Mouse (Mus musculus): ENCODE data around the gene Daglb. TPM values are rescaled to one million over a fixed set of nuclear protein-coding genes. Genes with fewer than 3 reads are reported as not detected.

Daglb gene
- total RNA-seq, 2 experiments from 2014 or later: 10.3 to 15.7 TPM

- no peak for ATAC-seq (replicated peaks; ENCODE audit: low FRiP score, low TSS enrichment, poor library complexity, severe bottlenecking)
Measured at GRCm38 (mm10) chr5:143552911-143553310, 88.5 kb downstream of the Daglb start.

GRCm38 (mm10) chr5:143555233-143555632 is 90.8 kb downstream of the Daglb start:
- ATAC-seq (replicated peaks; ENCODE audit: low FRiP score, low TSS enrichment, poor library complexity, severe bottlenecking): no peak

Other genes with a start within 250 kb of the Daglb start
- gene Spdye4a, start 237.7 kb upstream of the Daglb start, total RNA-seq (2014; fragmentation: Nextera tagmentation): not detected in 2 replicates
- not detected in 2 replicates for gene Spdye4a, start 237.7 kb upstream of the Daglb start, total RNA-seq (2017)
- gene Zfp12, start 229.4 kb upstream of the Daglb start, total RNA-seq (2014; fragmentation: Nextera tagmentation): 12.6 and 15.6 TPM in 2 replicates
- gene Zfp12, start 229.4 kb upstream of the Daglb start, total RNA-seq (2017): 10.6 and 17.4 TPM in 2 replicates
- 3.5 and 4.4 TPM in 2 replicates for gene Zfp316, start 194.6 kb upstream of the Daglb start, total RNA-seq (2014; fragmentation: Nextera tagmentation)
- gene Zfp316, start 194.6 kb upstream of the Daglb start, total RNA-seq (2017): 2.8 and 3.7 TPM in 2 replicates
- gene Zfp853, start 171.0 kb upstream of the Daglb start, total RNA-seq (2014; fragmentation: Nextera tagmentation): not detected in 2 replicates
- not detected in 2 replicates for gene Zfp853, start 171.0 kb upstream of the Daglb start, total RNA-seq (2017)
- gene E130309D02Rik, start 149.2 kb upstream of the Daglb start, total RNA-seq (2014; fragmentation: Nextera tagmentation): 60.6 and 64.4 TPM in 2 replicates
- gene E130309D02Rik, start 149.2 kb upstream of the Daglb start, total RNA-seq (2017): 10.5 and 23.6 TPM in 2 replicates
- 70.6 and 74.5 TPM in 2 replicates for gene Zdhhc4, start 135.3 kb upstream of the Daglb start, total RNA-seq (2014; fragmentation: Nextera tagmentation)
- 23.2 and 40.8 TPM in 2 replicates for gene Zdhhc4, start 135.3 kb upstream of the Daglb start, total RNA-seq (2017)
- not detected in 2 replicates for gene Grid2ip, start 107.2 kb upstream of the Daglb start, total RNA-seq (2014; fragmentation: Nextera tagmentation)
- gene Grid2ip, start 107.2 kb upstream of the Daglb start, total RNA-seq (2017): not detected in 2 replicates
- 50.5 and 62.6 TPM in 2 replicates for gene Kdelr2, start 60.7 kb upstream of the Daglb start, total RNA-seq (2014; fragmentation: Nextera tagmentation)
- gene Kdelr2, start 60.7 kb upstream of the Daglb start, total RNA-seq (2017): 70.8 and 84.3 TPM in 2 replicates
- gene Rac1, start 63.5 kb downstream of the Daglb start, total RNA-seq (2014; fragmentation: Nextera tagmentation): 140 and 211 TPM in 2 replicates
- 64.1 and 110 TPM in 2 replicates for gene Rac1, start 63.5 kb downstream of the Daglb start, total RNA-seq (2017)
- 117 and 124 TPM in 2 replicates for gene Cyth3, start 157.9 kb downstream of the Daglb start, total RNA-seq (2014; fragmentation: Nextera tagmentation)
- 81.7 and 94.7 TPM in 2 replicates for gene Cyth3, start 157.9 kb downstream of the Daglb start, total RNA-seq (2017)